Mouse (Mus musculus) lung, embryonic 14.5 days (tissue): ENCODE results near the gene Cryaa. TPM values are rescaled to one million over a fixed set of nuclear protein-coding genes. Genes with fewer than 3 reads are reported as not detected.

Experiments used
- ATAC-seq: fragments of 200-750 bp; cut with Nextera tagmentation; 2 replicates; pipeline ENCODE4 v1.8.0; 2017; ENCODE audit warnings: mild to moderate bottlenecking, moderate TSS enrichment, moderate library complexity; ENCODE audit not compliant: insufficient read depth
- DNase-seq: peaks from one replicate; pipeline ENCODE4 v3.0.0-alpha.2; 2015
- H3K27ac ChIP-seq: fragments of 300-500 bp; sonication (generic); 2 replicates; pipeline ENCODE4 v1.5.1; 2014; ENCODE audit warnings: low read depth, mild to moderate bottlenecking, moderate library complexity
- H3K27me3 ChIP-seq: fragments of 300-500 bp; sonication (generic); 2 replicates; pipeline ENCODE4 v1.6.1; 2014; ENCODE audit warnings: low read length, control low read depth; ENCODE audit not compliant: insufficient read depth
- H3K36me3 ChIP-seq: fragments of 300-500 bp; sonication (generic); 2 replicates; pipeline ENCODE4 v1.6.1; 2014; ENCODE audit warnings: control low read depth; ENCODE audit not compliant: insufficient read depth
- H3K4me1 ChIP-seq: fragments of 300-500 bp; sonication (generic); 2 replicates; pipeline ENCODE4 v1.6.1; 2014; ENCODE audit warnings: antibody characterized with exemption, control low read depth; ENCODE audit not compliant: insufficient read depth
- H3K4me2 ChIP-seq: fragments of 300-500 bp; sonication (generic); 2 replicates; pipeline ENCODE4 v1.6.1; 2014; ENCODE audit warnings: mild to moderate bottlenecking
- H3K4me3 ChIP-seq: fragments of 300-500 bp; sonication (generic); 2 replicates; pipeline ENCODE4 v1.5.1; 2014; ENCODE audit warnings: low read depth, low read length
- H3K9ac ChIP-seq: fragments of 300-500 bp; sonication (generic); 2 replicates; pipeline ENCODE4 v1.6.1; 2014
- H3K9me3 ChIP-seq: fragments of 300-500 bp; sonication (generic); 2 replicates; pipeline ENCODE4 v1.6.1; 2016; ENCODE audit warnings: low read depth, low read length, control low read depth
- CTCF ChIP-seq: IDR thresholded peaks from 2 replicates; pipeline ENCODE4 v1.5.1; 2016; ENCODE audit warnings: antibody characterized with exemption, low read depth
- WGBS: fragments of 180-500 bp; shearing (Covaris S2); extraction: QIAGEN DNeasy Blood & Tissue Kit; methylation state at CpG from one replicate; pipeline ENCODE4 v1.1.7; 2014; 5-methylcytosine and 5-hydroxymethylcytosine counted together
- polyA plus RNA-seq: library from polyadenylated mRNA; unstranded; fragments of >200 nt; fragmentation: Nextera tagmentation; extraction: Ambion mirVana; gene quantifications from 2 replicates; pipeline ENCODE4 v1.2.1, GENCODE M21; 2014

The Cryaa gene
- polyA plus RNA-seq, 1 experiment from 2014 or later, result not detected

GRCm38 (mm10) chr17:31727230-31727629, 49.6 kb downstream of the Cryaa start:
- no peak for TF ChIP-seq CTCF
- H3K27ac ChIP-seq, result peak overlapping the region; percentile 20; the same call in 1 of the 2 replicates
- no peak for DNase-seq
- H3K27me3 ChIP-seq, result no peaks in the 10 kb centered on the region
- no peaks in the 10 kb centered on the region for H3K9me3 ChIP-seq
- no peaks in the 10 kb centered on the region for H3K36me3 ChIP-seq
- peaks cover 5% of the 10 kb centered on the region for H3K4me1 ChIP-seq
- H3K4me2 ChIP-seq, result no peak overlapping the region
- no peak for ATAC-seq
- H3K4me3 ChIP-seq, result no peak overlapping the region
- H3K9ac ChIP-seq, result no peak overlapping the region
- 65% methylated on average over 4 of the region's 4 CpGs for WGBS

GRCm38 (mm10) chr17:31728043-31728442, 50.4 kb downstream of the Cryaa start:
- H3K27ac ChIP-seq, result no peak overlapping the region
- H3K27me3 ChIP-seq, result no peaks in the 10 kb centered on the region
- no peaks in the 10 kb centered on the region for H3K9me3 ChIP-seq
- no peak overlapping the region for H3K9ac ChIP-seq
- WGBS, result 45% methylated on average over 4 of the region's 4 CpGs
- H3K4me2 ChIP-seq, result no peak overlapping the region
- H3K36me3 ChIP-seq, result no peaks in the 10 kb centered on the region
- H3K4me1 ChIP-seq, result peaks cover 5% of the 10 kb centered on the region
- H3K4me3 ChIP-seq, result no peak overlapping the region
- ATAC-seq, result no peak
- TF ChIP-seq CTCF, result no peak
- DNase-seq, result no peak

- no peak overlapping the region for H3K9ac ChIP-seq
- H3K36me3 ChIP-seq, result no peaks in the 10 kb centered on the region
- no peak overlapping the region for H3K4me3 ChIP-seq
- H3K27me3 ChIP-seq, result no peaks in the 10 kb centered on the region
- H3K4me1 ChIP-seq, result peaks cover 5% of the 10 kb centered on the region
- H3K27ac ChIP-seq, result no peak overlapping the region
- no peak overlapping the region for H3K4me2 ChIP-seq
- 67% methylated on average over 7 of the region's 7 CpGs for WGBS
- ATAC-seq, result peak; percentile 82
- DNase-seq, result peak; percentile 91
- peak; percentile 70 for TF ChIP-seq CTCF
- H3K9me3 ChIP-seq, result no peaks in the 10 kb centered on the region
These were observed 51.4 kb downstream of the Cryaa start for GRCm38 (mm10) chr17:31728968-31729501.

- Histone ChIP-seq H3K27ac (peak overlapping the region; percentile 58; the same call in 1 of the 2 replicates), H3K36me3 (no peaks in the 10 kb centered on the region), H3K9me3 (no peaks in the 10 kb centered on the region), H3K9ac (no peak overlapping the region), H3K4me1 (peaks cover 5% of the 10 kb centered on the region), H3K4me2 (no peak overlapping the region), H3K4me3 (no peak overlapping the region), H3K27me3 (no peaks in the 10 kb centered on the region)
- 24% methylated on average over 6 of the region's 6 CpGs for WGBS
- no peak for ATAC-seq
- DNase-seq, result peak; percentile 32
- no peak for TF ChIP-seq CTCF
These were observed 53.4 kb downstream of the Cryaa start for GRCm38 (mm10) chr17:31731038-31731437.

Other genes with a start within 250 kb of the Cryaa start
- gene Wdr4, start 157.8 kb upstream of the Cryaa start, polyA plus RNA-seq, result 40.5 and 46.3 TPM in 2 replicates
- 238 and 257 TPM in 2 replicates for gene Ndufv3, start 157.7 kb upstream of the Cryaa start, polyA plus RNA-seq
- gene Pknox1, start 113.1 kb upstream of the Cryaa start, polyA plus RNA-seq, result 53.3 and 54.1 TPM in 2 replicates
- 2.5 and 2.7 TPM in 2 replicates for gene Cbs, start 40.6 kb upstream of the Cryaa start, polyA plus RNA-seq
- 174 and 202 TPM in 2 replicates for gene U2af1, start 18.9 kb upstream of the Cryaa start, polyA plus RNA-seq
- gene Sik1, start 178.0 kb downstream of the Cryaa start, polyA plus RNA-seq, result 25.0 and 26.2 TPM in 2 replicates